Mouse (Mus musculus) myocyte (in vitro differentiated cells): ENCODE data around the gene Pou4f2.

ENCODE experiments used
- E2F4 ChIP-seq: IDR thresholded peaks from one replicate; pipeline ENCODE4 v1.6.1; 2011; ENCODE audit warnings: mild to moderate bottlenecking, control low read depth, moderate library complexity; ENCODE audit not compliant: insufficient read depth
- MAX ChIP-seq: IDR thresholded peaks from one replicate; pipeline ENCODE4 v1.6.1; 2011; ENCODE audit warnings: low read depth, mild to moderate bottlenecking, control low read depth
- MYOG ChIP-seq, 3 experiments: IDR thresholded peaks; one replicate each; pipeline ENCODE4 v1.6.1; 2011; ENCODE audit warnings: control low read depth in 2 of 3, low read depth in 2 of 3, mild to moderate bottlenecking in 2 of 3; ENCODE audit not compliant: insufficient read length in 2 of 3, control insufficient read depth in 1 of 3, insufficient read depth in 1 of 3
- POLR2A ChIP-seq: IDR thresholded peaks from one replicate; pipeline ENCODE4 v1.6.1; 2011; ENCODE audit warnings: low read depth, mild to moderate bottlenecking, control low read depth, moderate library complexity; ENCODE audit not compliant: insufficient read length
- POLR2AphosphoS2 ChIP-seq: IDR thresholded peaks from one replicate; pipeline ENCODE4 v1.6.1; 2011; ENCODE audit warnings: low read depth, control low read depth; ENCODE audit not compliant: insufficient read length
- REST ChIP-seq: IDR thresholded peaks from one replicate; pipeline ENCODE4 v1.6.1; 2011; ENCODE audit warnings: mild to moderate bottlenecking, control low read depth, moderate library complexity; ENCODE audit not compliant: insufficient read depth, insufficient read length
- USF1 ChIP-seq: IDR thresholded peaks from one replicate; pipeline ENCODE4 v1.6.1; 2011; ENCODE audit warnings: low read depth, mild to moderate bottlenecking, control low read depth, moderate library complexity

- TF ChIP-seq POLR2A (no peak), POLR2AphosphoS2 (no peak), USF1 (no peak), MYOG (IDR thresholded peaks at IDR 0.05; ENCODE audit: control insufficient read depth in 1 of 3, insufficient read depth in 1 of 3, insufficient read length in 2 of 3, low read depth in 2 of 3) (no peak), E2F4 (no peak), MAX (no peak), REST (no peak)
These were observed 12.5 kb downstream of the Pou4f2 start for GRCm38 (mm10) chr8:78423937-78424336.
